11 mouse cellular contexts compared by ENCODE assay signal in genomic region chr2:132427160-132427941, GRCm38 (mm10). TPM values are rescaled to one million over a fixed set of nuclear protein-coding genes. Genes with fewer than 3 reads are reported as not detected.
A peak's percentile ranks its signal among the peaks of the same experiment; 100 is the strongest.
DNase-seq lines count a peak whose midpoint lies in the region; ATAC-seq and TF ChIP-seq lines count a peak whose summit lies in the region.
"Had no signal": no experiment of that assay in that cellular context is flagged by ENCODE, and none has a peak within 500 bp of the region (broad histone marks: within the 10 kb centered on the region; RNA-seq: fewer than 3 reads in every experiment).

No protein-coding gene starts in this region.

- no peaks in the 10 kb centered on the region for H3K9me3 ChIP-seq in forebrain, embryonic 11.5 days (ENCODE audit: control insufficient read depth, low read length)
- no peaks in the 10 kb centered on the region for H3K9me3 ChIP-seq in forebrain, embryonic 10.5 days
- H3K9me3 ChIP-seq in hindbrain, embryonic 16.5 days (ENCODE audit: control insufficient read depth, low read length): no peaks in the 10 kb centered on the region
- no peaks in the 10 kb centered on the region for H3K9me3 ChIP-seq in liver, postnatal 0 days (ENCODE audit: low read length)

- no peaks in the 10 kb centered on the region for H3K4me1 ChIP-seq in forebrain, embryonic 11.5 days (replicated peaks; ENCODE audit: control insufficient read depth, insufficient read depth, low read length)
- H3K4me1 ChIP-seq in forebrain, embryonic 10.5 days: peaks cover 9% of the 10 kb centered on the region; the same call in 1 of the 2 replicates
- peaks cover 8% of the 10 kb centered on the region for H3K4me1 ChIP-seq in hindbrain, embryonic 16.5 days (ENCODE audit: control insufficient read depth, insufficient read depth, low read depth, low read length)
- H3K4me1 ChIP-seq in liver, postnatal 0 days (ENCODE audit: insufficient read depth): no peaks in the 10 kb centered on the region

- H3K36me3 ChIP-seq in forebrain, embryonic 11.5 days (ENCODE audit: control insufficient read depth, insufficient read depth, low read length): no peaks in the 10 kb centered on the region
- no peaks in the 10 kb centered on the region for H3K36me3 ChIP-seq in forebrain, embryonic 10.5 days (replicated peaks)
- H3K36me3 ChIP-seq in hindbrain, embryonic 16.5 days (ENCODE audit: control insufficient read depth, insufficient read depth, low read length): no peaks in the 10 kb centered on the region
- no peaks in the 10 kb centered on the region for H3K36me3 ChIP-seq in liver, postnatal 0 days (replicated peaks; ENCODE audit: insufficient read depth, low read length)

- H3K27ac ChIP-seq in forebrain, embryonic 11.5 days (ENCODE audit: low read depth, low read length): 0 out of 2 replicates have a peak overlapping the region, but pooled peaks have one; percentile 19
- no peak overlapping the region for H3K27ac ChIP-seq in forebrain, embryonic 10.5 days
- peak overlapping the region; percentile 18 for H3K27ac ChIP-seq in hindbrain, embryonic 16.5 days (ENCODE audit: low read depth, low read length)
- H3K27ac ChIP-seq in liver, postnatal 0 days (ENCODE audit: low read depth): no peak overlapping the region
- H3K27ac ChIP-seq: liver, embryonic 14.5 days had no signal

- no peak for DNase-seq in forebrain, embryonic 11.5 days (ENCODE audit: low spot score)
- DNase-seq in forebrain, embryonic 10.5 days (ENCODE audit: extremely low spot score, low spot score): no peak
- DNase-seq in layer of hippocampus, postnatal 14 days (ENCODE audit: low spot score in 2 of 2): peak; percentile 12 to 31
- DNase-seq in layer of hippocampus, adult 9-10 months (ENCODE audit: low spot score): no peak
- peak; percentile 29 for DNase-seq in cerebellum, adult 9-11 months
- DNase-seq in liver, postnatal 0 days: no peak
- DNase-seq in thymus, postnatal 14 days: no peak

- 68% methylated on average over 17 of the region's 17 CpGs for WGBS in forebrain, embryonic 11.5 days
- 82% methylated on average over 17 of the region's 17 CpGs for WGBS in forebrain, embryonic 10.5 days
- WGBS in hindbrain, embryonic 16.5 days: 35% methylated on average over 17 of the region's 17 CpGs
- WGBS in liver, postnatal 0 days (ENCODE audit: insufficient replicate concordance): 64% methylated on average over 17 of the region's 17 CpGs

- no peak for TF ChIP-seq CTCF in liver, postnatal 0 days (IDR thresholded peaks at IDR 0.05; ENCODE audit: low read depth)

- TF ChIP-seq EP300 in liver, postnatal 0 days (IDR thresholded peaks at IDR 0.05; ENCODE audit: low read depth): no peak

- ATAC-seq in forebrain, embryonic 11.5 days (replicated peaks; ENCODE audit: low FRiP score): peak; percentile 76
- ATAC-seq in hindbrain, embryonic 16.5 days: peak; percentile 59
- no peak for ATAC-seq in liver, postnatal 0 days

- no peak overlapping the region for H3K9ac ChIP-seq in forebrain, embryonic 11.5 days (ENCODE audit: low read length)
- H3K9ac ChIP-seq in hindbrain, embryonic 16.5 days (ENCODE audit: low read depth, low read length): no peak overlapping the region
- H3K9ac ChIP-seq in liver, postnatal 0 days (replicated peaks): no peak overlapping the region
- H3K9ac ChIP-seq: liver, embryonic 14.5 days had no signal

- no peak overlapping the region for H3K4me2 ChIP-seq in forebrain, embryonic 11.5 days (ENCODE audit: low read depth, low read length, severe bottlenecking)
- H3K4me2 ChIP-seq in hindbrain, embryonic 16.5 days (ENCODE audit: low read length): peak overlapping the region; percentile 39
- H3K4me2 ChIP-seq in liver, postnatal 0 days (ENCODE audit: low read depth, low read length): no peak overlapping the region; the same call in 1 of the 2 replicates

- no peaks in the 10 kb centered on the region for H3K27me3 ChIP-seq in forebrain, embryonic 11.5 days (ENCODE audit: control insufficient read depth, insufficient read depth, low read length)
- no peaks in the 10 kb centered on the region for H3K27me3 ChIP-seq in forebrain, embryonic 10.5 days (ENCODE audit: poor library complexity, severe bottlenecking)
- H3K27me3 ChIP-seq in hindbrain, embryonic 16.5 days (replicated peaks; ENCODE audit: control insufficient read depth, insufficient read depth, low read length): no peaks in the 10 kb centered on the region
- no peaks in the 10 kb centered on the region for H3K27me3 ChIP-seq in liver, postnatal 0 days (ENCODE audit: insufficient read depth, low read length)

- no peak overlapping the region for H3K4me3 ChIP-seq in forebrain, embryonic 11.5 days (ENCODE audit: low read depth, low read length)
- no peak overlapping the region for H3K4me3 ChIP-seq in forebrain, embryonic 10.5 days
- no peak overlapping the region for H3K4me3 ChIP-seq in hindbrain, embryonic 16.5 days (ENCODE audit: low read length)
- no peak overlapping the region for H3K4me3 ChIP-seq in liver, postnatal 0 days (ENCODE audit: low read depth, low read length)
- H3K4me3 ChIP-seq: myocyte had no signal

RNA-seq across cellular contexts. Expression of gene Prokr2, which starts 42.1 kb away (rescaled TPM):
- polyA plus RNA-seq in forebrain, embryonic 11.5 days (2014; fragmentation: Nextera tagmentation; extraction: Ambion mirVana): 3.3 TPM in 2 replicates
- polyA plus RNA-seq in forebrain, embryonic 10.5 days (2016; fragmentation: Nextera tagmentation; extraction: Ambion mirVana): 0.96 and 1.2 TPM in 2 replicates
- 1 to 10 TPM; 2.9 to 4.5 TPM for total RNA-seq in layer of hippocampus, postnatal 14 days (2021)
- 4.0 and 4.4 TPM in 2 replicates for polyA plus RNA-seq in hindbrain, embryonic 16.5 days (2015; fragmentation: Nextera tagmentation; extraction: Ambion mirVana)
- 0.02 TPM in 2 replicates for polyA plus RNA-seq in liver, postnatal 0 days (2015; fragmentation: Nextera tagmentation; extraction: Ambion mirVana)
- polyA plus RNA-seq: large intestine, adult 2 months; myocyte had no signal

Comparison
In these comparisons a context has a peak if more than half of its experiments do, and no peak if none do; other contexts are left out.
1. DNase-seq: peak in layer of hippocampus, postnatal 14 days (2 of 2) and cerebellum, adult 9-11 months (single experiment); none in forebrain, embryonic 11.5 days (single experiment), forebrain, embryonic 10.5 days (single experiment), layer of hippocampus, adult 9-10 months (single experiment), liver, postnatal 0 days (single experiment) and thymus, postnatal 14 days (single experiment).
2. H3K27ac ChIP-seq: peak in forebrain, embryonic 11.5 days (single experiment) and hindbrain, embryonic 16.5 days (single experiment); none in forebrain, embryonic 10.5 days (single experiment) and liver, postnatal 0 days (single experiment).